Mouse (Mus musculus) liver, embryonic 16.5 days (tissue): ENCODE measurements around the gene Esrrg. TPM values are rescaled to one million over a fixed set of nuclear protein-coding genes. Genes with fewer than 3 reads are reported as not detected.

ENCODE experiments used
- ATAC-seq: fragments of 200-750 bp; cut with Nextera tagmentation; 2 replicates; pipeline ENCODE4 v1.8.0; 2017; ENCODE audit warnings: low read depth, mild to moderate bottlenecking, moderate number of reproducible peaks, moderate library complexity
- H3K27ac ChIP-seq: fragments of 300-500 bp; sonication (generic); 2 replicates; pipeline ENCODE4 v1.5.1; 2014; ENCODE audit warnings: mild to moderate bottlenecking, low read length
- H3K27me3 ChIP-seq: fragments of 300-500 bp; sonication (generic); 2 replicates; pipeline ENCODE4 v1.6.1; 2014; ENCODE audit warnings: low read depth, low read length, mixed read lengths; ENCODE audit not compliant: control insufficient read depth, insufficient read depth
- H3K36me3 ChIP-seq: fragments of 300-500 bp; sonication (generic); 2 replicates; pipeline ENCODE4 v1.6.1; 2014; ENCODE audit warnings: mild to moderate bottlenecking; ENCODE audit not compliant: control insufficient read depth, insufficient read depth
- H3K4me1 ChIP-seq: fragments of 300-500 bp; sonication (generic); 2 replicates; pipeline ENCODE4 v1.6.1; 2014; ENCODE audit warnings: low read depth, low read length, mixed read lengths; ENCODE audit not compliant: control insufficient read depth
- H3K4me2 ChIP-seq: fragments of 300-500 bp; sonication (generic); 2 replicates; pipeline ENCODE4 v1.6.1; 2014; ENCODE audit warnings: low read depth, low read length, mixed read lengths
- H3K4me3 ChIP-seq: fragments of 300-500 bp; sonication (generic); 2 replicates; pipeline ENCODE4 v1.5.1; 2014; ENCODE audit warnings: low read depth, mild to moderate bottlenecking, low read length
- H3K9ac ChIP-seq: fragments of 300-500 bp; sonication (generic); 2 replicates; pipeline ENCODE4 v1.6.1; 2014; ENCODE audit warnings: low read depth, low read length
- H3K9me3 ChIP-seq: fragments of 300-500 bp; sonication (generic); replicated peaks from 2 replicates; pipeline ENCODE4 v1.6.1; 2016; ENCODE audit warnings: low read length; ENCODE audit not compliant: control insufficient read depth
- WGBS: fragments of 180-500 bp; shearing (Covaris S2); extraction: QIAGEN DNeasy Blood & Tissue Kit; methylation state at CpG from one replicate; pipeline ENCODE4 v1.1.7; 2014; ENCODE audit not compliant: insufficient replicate concordance; 5-methylcytosine and 5-hydroxymethylcytosine counted together
- polyA plus RNA-seq: library from polyadenylated mRNA; unstranded; fragments of >200 nt; fragmentation: Nextera tagmentation; extraction: Ambion mirVana; gene quantifications from 2 replicates; pipeline ENCODE4 v1.2.1, GENCODE M21; 2015

Esrrg gene
- polyA plus RNA-seq, 1 experiment from 2014 or later, result 0.19 TPM

DNA sequence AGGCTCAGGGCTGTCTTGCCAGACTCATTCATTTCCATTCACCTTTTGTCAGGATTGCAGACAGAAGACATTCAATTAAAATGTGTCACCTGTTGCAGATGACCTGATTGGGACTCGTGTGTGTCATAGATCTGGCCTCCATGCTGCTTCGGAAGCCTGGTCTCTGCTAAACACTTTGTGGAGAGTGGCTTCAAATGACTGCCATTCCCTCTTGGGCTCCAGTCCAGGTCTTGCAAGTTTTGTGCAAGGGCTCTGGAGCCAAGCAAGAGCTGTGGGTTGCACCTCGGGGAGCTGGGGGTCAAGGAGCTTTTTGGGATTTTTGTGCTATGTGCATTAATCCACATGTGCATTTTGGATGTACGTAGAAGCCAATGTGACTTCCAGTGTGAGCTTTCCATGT, 530.9 kb downstream of the Esrrg start:
- WGBS, result 51% methylated on average over 4 of the region's 4 CpGs
- ATAC-seq, result no peak
- no peaks in the 10 kb centered on the region for H3K9me3 ChIP-seq

DNA sequence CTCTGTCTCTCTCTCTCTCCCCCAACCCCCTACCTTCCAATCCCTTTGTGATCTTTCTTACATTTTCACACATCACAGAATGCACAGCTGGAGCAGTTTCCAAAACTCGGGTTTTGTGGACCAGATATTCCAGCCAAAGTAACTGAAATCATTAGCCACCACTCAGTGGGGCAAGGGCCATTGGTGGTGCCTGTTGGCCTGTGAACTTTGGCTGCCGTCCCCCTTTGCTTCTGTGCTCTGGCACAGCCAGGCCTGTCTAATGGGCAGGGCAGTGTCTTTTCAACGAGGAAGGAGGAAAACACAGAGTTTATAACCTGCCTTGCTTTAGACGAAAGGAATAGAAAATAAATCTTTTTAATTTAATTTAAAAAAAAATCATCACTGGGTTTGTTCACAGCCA, 531.6 kb downstream of the Esrrg start:
- H3K9me3 ChIP-seq, result no peaks in the 10 kb centered on the region
- H3K36me3 ChIP-seq, result no peaks in the 10 kb centered on the region
- H3K4me1 ChIP-seq, result no peaks in the 10 kb centered on the region
- no peaks in the 10 kb centered on the region for H3K27me3 ChIP-seq
- H3K27ac ChIP-seq, result no peak overlapping the region
- WGBS, result 44% methylated on average over 4 of the region's 4 CpGs
- no peak overlapping the region for H3K4me3 ChIP-seq
- no peak for ATAC-seq
- no peak overlapping the region for H3K9ac ChIP-seq
- no peak overlapping the region for H3K4me2 ChIP-seq

More for the DNA sequence above, 530.9 kb downstream of the Esrrg start:
- no peak overlapping the region for H3K27ac ChIP-seq
- H3K9ac ChIP-seq, result no peak overlapping the region
- H3K36me3 ChIP-seq, result no peaks in the 10 kb centered on the region
- no peaks in the 10 kb centered on the region for H3K27me3 ChIP-seq
- H3K4me2 ChIP-seq, result no peak overlapping the region
- H3K4me3 ChIP-seq, result no peak overlapping the region
- no peaks in the 10 kb centered on the region for H3K4me1 ChIP-seq

DNA sequence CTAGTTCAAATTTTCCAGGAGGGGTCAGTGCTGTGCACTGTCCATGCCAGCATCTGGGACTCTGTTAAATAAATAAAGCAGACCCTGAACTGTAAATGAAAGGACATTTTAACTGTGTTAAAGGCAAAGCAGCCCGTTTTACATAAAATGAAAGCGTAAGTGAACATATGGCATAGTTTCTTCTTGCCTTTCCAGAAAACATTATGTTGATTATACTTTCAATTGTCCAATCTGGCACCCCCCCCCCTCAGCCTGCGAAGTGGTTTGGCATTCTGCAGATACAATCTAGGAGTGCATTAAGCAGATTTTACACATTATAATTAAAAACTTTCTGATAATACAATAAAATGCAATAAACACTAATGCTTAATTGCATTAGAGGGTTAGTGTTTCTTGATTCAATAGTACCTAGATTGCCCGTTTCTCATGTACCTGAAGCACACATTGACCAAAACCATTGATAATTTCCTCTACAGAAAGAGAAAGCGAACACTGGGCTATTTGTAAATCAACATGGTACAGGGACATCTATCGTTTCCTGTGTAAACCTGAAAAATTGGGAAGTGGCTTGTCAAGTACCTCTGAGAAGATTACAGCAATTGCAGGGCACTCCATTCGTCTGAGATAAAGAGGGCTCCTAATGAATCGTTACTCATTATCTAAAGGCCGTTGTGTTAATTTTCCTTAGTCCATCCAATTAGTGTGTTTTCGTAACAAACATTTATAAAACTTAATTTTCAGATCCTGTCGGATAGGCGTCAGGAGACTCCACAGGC, 539.0 kb downstream of the Esrrg start:
- Histone ChIP-seq H3K4me3 (no peak overlapping the region), H3K27me3 (no peaks in the 10 kb centered on the region), H3K9ac (no peak overlapping the region), H3K27ac (no peak overlapping the region), H3K4me1 (no peaks in the 10 kb centered on the region), H3K4me2 (no peak overlapping the region), H3K36me3 (no peaks in the 10 kb centered on the region), H3K9me3 (no peaks in the 10 kb centered on the region)
- no peak for ATAC-seq
- 44% methylated on average over 12 of the region's 12 CpGs for WGBS

DNA sequence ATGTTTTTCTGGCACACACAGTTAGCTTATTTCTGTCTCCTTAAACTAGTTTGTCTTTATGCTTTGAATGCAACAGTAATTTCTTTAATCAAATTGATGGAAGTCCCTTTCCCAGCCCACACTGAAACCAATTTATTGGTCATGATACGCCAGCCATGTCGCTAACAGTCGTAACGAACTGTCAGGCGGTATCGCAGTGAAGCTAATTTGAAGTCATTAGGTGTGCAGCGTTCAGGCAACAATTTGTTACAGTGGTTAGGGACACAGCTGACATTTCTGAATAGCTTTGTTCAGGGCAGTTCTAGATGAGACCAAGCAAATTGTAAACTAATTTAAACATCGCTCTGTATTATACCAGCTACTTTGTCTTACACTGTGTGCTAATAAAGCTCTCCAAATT, 542.5 kb downstream of the Esrrg start:
- 83% methylated on average over 8 of the region's 8 CpGs for WGBS
- H3K4me3 ChIP-seq, result no peak overlapping the region
- ATAC-seq, result no peak
- no peaks in the 10 kb centered on the region for H3K27me3 ChIP-seq
- H3K27ac ChIP-seq, result no peak overlapping the region
- no peaks in the 10 kb centered on the region for H3K9me3 ChIP-seq
- H3K9ac ChIP-seq, result no peak overlapping the region
- no peaks in the 10 kb centered on the region for H3K4me1 ChIP-seq
- H3K4me2 ChIP-seq, result no peak overlapping the region
- no peaks in the 10 kb centered on the region for H3K36me3 ChIP-seq

DNA sequence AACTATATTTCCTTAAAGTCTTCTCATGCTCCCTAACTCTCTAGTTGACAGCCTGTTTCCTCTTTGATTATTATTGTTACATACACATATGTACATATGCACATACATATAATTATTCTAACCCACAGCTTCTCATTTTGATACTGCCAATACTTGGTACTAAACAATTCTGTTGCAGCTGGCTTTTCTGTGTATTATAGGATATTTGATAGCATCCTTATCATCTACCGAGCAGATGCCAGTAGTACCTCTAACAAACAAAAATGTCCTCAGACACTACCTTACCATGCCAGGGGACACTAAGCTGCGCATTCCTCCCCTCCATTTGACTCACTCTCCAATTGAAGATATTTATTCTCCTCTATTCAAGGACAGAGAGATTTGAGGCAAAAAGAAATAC, 543.4 kb downstream of the Esrrg start:
- WGBS, result 68% methylated on average over 2 of the region's 2 CpGs
- no peak overlapping the region for H3K4me2 ChIP-seq

DNA sequence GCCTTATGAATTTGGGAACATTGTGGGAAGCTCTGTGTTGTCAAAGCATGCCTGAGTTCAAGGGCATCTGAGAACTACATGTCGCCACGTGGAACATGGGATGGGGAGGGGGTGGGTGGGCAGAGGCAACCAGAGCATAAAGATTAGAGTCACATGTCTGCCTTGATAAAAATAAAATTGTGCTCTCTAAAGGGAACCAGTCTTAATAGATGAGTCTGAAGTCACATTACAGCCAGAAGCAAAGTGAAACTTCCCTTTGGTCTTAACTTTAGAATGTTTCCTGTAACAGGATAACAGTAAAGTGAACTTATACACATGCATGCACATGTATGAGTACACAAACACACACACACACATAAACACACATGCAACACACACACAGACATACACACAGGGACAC, 545.1 kb downstream of the Esrrg start:
- Histone ChIP-seq H3K4me1 (no peaks in the 10 kb centered on the region), H3K4me3 (no peak overlapping the region), H3K27me3 (no peaks in the 10 kb centered on the region), H3K9me3 (no peaks in the 10 kb centered on the region), H3K27ac (no peak overlapping the region), H3K36me3 (no peaks in the 10 kb centered on the region), H3K9ac (no peak overlapping the region), H3K4me2 (no peak overlapping the region)
- ATAC-seq, result no peak
- WGBS, result 51% methylated on average over 2 of the region's 2 CpGs

More for the DNA sequence above, 543.4 kb downstream of the Esrrg start:
- H3K27ac ChIP-seq, result no peak overlapping the region
- no peak overlapping the region for H3K4me3 ChIP-seq
- H3K4me1 ChIP-seq, result no peaks in the 10 kb centered on the region
- H3K9me3 ChIP-seq, result no peaks in the 10 kb centered on the region
- H3K36me3 ChIP-seq, result no peaks in the 10 kb centered on the region
- no peaks in the 10 kb centered on the region for H3K27me3 ChIP-seq
- ATAC-seq, result no peak
- H3K9ac ChIP-seq, result no peak overlapping the region

DNA sequence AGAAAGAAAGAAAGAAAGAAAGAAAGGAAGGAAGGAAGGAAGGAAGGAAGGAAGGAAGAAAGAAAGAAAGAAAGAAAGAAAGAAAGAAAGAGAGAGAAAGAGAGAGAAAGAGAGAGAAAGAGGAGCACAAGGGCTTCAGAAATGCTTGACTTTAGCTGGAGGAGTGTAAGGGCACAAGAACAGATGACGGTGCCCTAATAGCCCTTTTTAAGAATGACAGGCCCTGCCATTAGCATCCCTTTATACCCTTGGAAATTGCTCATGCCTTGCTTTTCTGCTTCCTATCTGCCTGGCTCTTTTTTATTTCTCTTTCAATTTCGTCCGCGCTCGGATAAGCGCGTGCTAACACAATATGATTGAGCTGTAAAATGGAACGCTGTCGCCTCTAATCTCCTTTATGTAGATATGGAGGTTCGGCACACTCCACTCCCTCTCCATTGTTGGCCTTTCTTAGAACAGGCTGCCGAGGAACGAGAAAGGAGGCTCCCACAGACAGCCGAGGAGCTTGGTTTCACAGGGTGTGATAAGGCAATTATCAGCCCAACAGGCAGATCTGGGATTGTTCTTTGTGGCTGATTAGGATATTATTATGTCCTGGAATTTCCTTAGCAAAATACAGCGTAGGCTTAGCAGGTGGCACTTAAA, 546.0 kb downstream of the Esrrg start:
- Histone ChIP-seq H3K9ac (no peak overlapping the region), H3K4me2 (no peak overlapping the region), H3K9me3 (no peaks in the 10 kb centered on the region), H3K27ac (no peak overlapping the region), H3K27me3 (no peaks in the 10 kb centered on the region), H3K4me1 (no peaks in the 10 kb centered on the region), H3K36me3 (no peaks in the 10 kb centered on the region), H3K4me3 (no peak overlapping the region)
- WGBS, result 51% methylated on average over 14 of the region's 14 CpGs
- ATAC-seq, result peak; percentile 41; the same call in 1 of the 2 replicates

DNA sequence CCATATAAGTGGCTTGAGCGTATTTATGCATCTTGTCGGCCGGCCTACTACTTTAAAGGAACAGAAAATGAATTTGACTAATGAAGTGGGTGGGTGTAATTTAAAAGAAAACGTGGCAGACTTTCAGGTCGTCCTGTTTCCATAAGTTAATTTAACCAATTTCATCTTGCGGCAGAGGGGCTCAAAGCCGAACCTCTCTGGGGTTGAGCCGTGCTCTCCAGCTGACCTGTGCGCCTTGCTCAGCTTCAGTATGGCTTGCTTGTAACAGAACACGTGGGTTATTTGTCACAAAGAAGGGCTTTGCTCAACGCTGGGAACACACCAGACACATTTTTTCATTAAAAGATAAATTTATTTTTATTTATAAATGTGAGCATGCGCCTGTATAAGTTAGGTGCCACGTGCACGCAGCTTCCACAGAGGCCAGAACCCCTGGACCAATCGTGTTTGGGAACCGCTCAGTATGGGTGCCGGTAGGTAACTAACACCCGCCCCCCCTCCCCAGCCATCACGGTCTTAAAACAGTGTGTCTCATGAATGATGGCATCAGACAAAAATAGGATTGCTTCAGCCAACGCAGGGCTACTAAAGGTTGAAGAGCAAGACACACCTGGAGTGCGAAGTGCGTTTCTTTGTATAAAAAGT, 546.7 kb downstream of the Esrrg start:
- Histone ChIP-seq H3K27me3 (no peaks in the 10 kb centered on the region), H3K36me3 (no peaks in the 10 kb centered on the region), H3K27ac (no peak overlapping the region), H3K4me2 (no peak overlapping the region), H3K4me1 (no peaks in the 10 kb centered on the region), H3K4me3 (no peak overlapping the region), H3K9me3 (no peaks in the 10 kb centered on the region), H3K9ac (no peak overlapping the region)
- WGBS, result 70% methylated on average over 22 of the region's 22 CpGs
- no peak for ATAC-seq

DNA sequence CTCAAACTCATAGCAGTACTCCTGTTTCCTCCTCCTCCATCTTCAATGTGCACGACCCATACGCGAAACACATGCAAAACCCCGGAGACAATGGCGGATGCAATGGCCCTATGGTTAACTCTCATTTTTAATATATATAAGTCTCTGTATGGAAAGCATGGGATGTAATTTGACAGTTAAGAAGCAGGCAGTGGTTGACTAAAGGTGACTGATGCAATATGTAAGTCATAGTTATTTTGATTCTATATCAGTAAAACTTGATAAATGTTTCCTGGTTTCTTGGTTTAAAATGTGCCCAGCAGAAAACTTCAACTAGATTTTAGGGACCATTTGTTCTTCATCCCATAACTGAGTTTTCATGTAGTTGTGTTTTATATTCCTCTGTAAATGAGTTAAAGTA, 547.9 kb downstream of the Esrrg start:
- no peak for ATAC-seq

More for the DNA sequence above, 547.9 kb downstream of the Esrrg start:
- WGBS, result 80% methylated on average over 5 of the region's 5 CpGs
- H3K9me3 ChIP-seq, result no peaks in the 10 kb centered on the region
- H3K27me3 ChIP-seq, result no peaks in the 10 kb centered on the region
- no peaks in the 10 kb centered on the region for H3K36me3 ChIP-seq
- no peak overlapping the region for H3K9ac ChIP-seq
- H3K27ac ChIP-seq, result no peak overlapping the region
- no peak overlapping the region for H3K4me2 ChIP-seq
- H3K4me3 ChIP-seq, result no peak overlapping the region
- no peaks in the 10 kb centered on the region for H3K4me1 ChIP-seq
